Mouse (Mus musculus): ENCODE measurements around the gene Gm20388.

GRCm38 (mm10) chr8:120111382-120111781 is 200.7 kb downstream of the Gm20388 start:
- no peak for TF ChIP-seq CTCF (IDR thresholded peaks at IDR 0.05; ENCODE audit: borderline replicate concordance, insufficient read depth, low read depth, low read length)
- no peak for TF ChIP-seq POLR2A (IDR thresholded peaks at IDR 0.05; ENCODE audit: borderline replicate concordance, insufficient read depth, low read length)
